25 mouse cellular contexts compared by ENCODE assay signal in the genomic region with DNA sequence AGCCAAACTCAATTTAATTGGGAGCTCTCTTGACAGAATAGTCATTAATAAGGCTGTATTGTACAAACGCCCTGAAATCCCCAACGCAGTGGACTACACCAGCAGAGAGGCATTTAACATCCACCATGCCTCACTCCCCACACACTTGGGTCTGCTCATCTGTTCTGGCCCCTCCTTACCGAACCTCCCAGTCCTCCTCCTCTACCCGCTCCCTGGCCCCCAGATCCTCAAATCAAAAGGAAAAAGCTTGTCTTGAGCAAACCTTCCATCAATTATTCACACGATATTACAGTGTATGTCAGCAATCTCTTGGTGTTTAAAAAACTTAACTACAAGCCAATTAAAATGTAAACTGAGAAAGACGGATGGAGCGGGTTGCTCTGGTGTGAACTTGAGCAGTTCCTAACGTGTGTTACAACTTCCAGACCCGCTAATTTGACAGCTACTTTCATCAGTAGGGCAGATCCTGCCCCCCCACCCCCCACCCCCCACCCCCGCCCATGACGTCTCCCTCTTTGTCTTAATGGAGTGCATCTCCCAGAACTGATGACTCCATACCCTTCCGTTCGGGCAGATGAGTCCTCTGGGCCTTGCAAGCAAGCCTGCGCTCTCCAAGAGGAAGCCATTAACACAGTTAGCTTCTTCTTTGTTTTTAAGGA.
DNase-seq lines count a peak whose midpoint lies in the region; ATAC-seq lines count a peak whose summit lies in the region.
"Had no signal": no experiment of that assay in that cellular context is flagged by ENCODE, and none has a peak within 500 bp of the region (broad histone marks: within the 10 kb centered on the region; RNA-seq: fewer than 3 reads in every experiment).

No protein-coding gene starts in this region.

- no peak overlapping the region for H3K4me2 ChIP-seq in forebrain, embryonic 14.5 days (ENCODE audit: low read length)
- no peak overlapping the region for H3K4me2 ChIP-seq in forebrain, embryonic 11.5 days (ENCODE audit: low read depth, low read length, severe bottlenecking)
- no peak overlapping the region for H3K4me2 ChIP-seq in kidney, embryonic 14.5 days (replicated peaks; ENCODE audit: low read depth, low read length)
- no peak overlapping the region for H3K4me2 ChIP-seq in midbrain, embryonic 11.5 days
- no peak overlapping the region for H3K4me2 ChIP-seq in midbrain, embryonic 13.5 days (replicated peaks)
- H3K4me2 ChIP-seq in stomach, embryonic 16.5 days (ENCODE audit: low read depth, low read length): no peak overlapping the region
- H3K4me2 ChIP-seq: embryonic facial prominence, embryonic 12.5 days; liver, embryonic 12.5 days; neural tube, embryonic 12.5 days had no signal

- H3K4me3 ChIP-seq in forebrain, embryonic 14.5 days (ENCODE audit: low read depth, low read length): no peak overlapping the region
- H3K4me3 ChIP-seq in forebrain, embryonic 11.5 days (ENCODE audit: low read depth, low read length): no peak overlapping the region
- no peak overlapping the region for H3K4me3 ChIP-seq in kidney, embryonic 14.5 days (ENCODE audit: low read length)
- no peak overlapping the region for H3K4me3 ChIP-seq in midbrain, embryonic 11.5 days (ENCODE audit: low read depth, low read length)
- no peak overlapping the region for H3K4me3 ChIP-seq in midbrain, embryonic 13.5 days (replicated peaks)
- no peak overlapping the region for H3K4me3 ChIP-seq in stomach, embryonic 16.5 days (replicated peaks; ENCODE audit: low read length)
- H3K4me3 ChIP-seq: embryonic facial prominence, embryonic 12.5 days; heart, adult 2 months; layer of hippocampus, adult 2 months; left cerebral cortex, adult 2 months; liver, embryonic 12.5 days; neural tube, embryonic 12.5 days had no signal

- ATAC-seq in forebrain, embryonic 14.5 days: peak; percentile 52
- ATAC-seq in forebrain, embryonic 11.5 days (replicated peaks; ENCODE audit: low FRiP score): no peak
- peak; percentile 69 for ATAC-seq in kidney, embryonic 14.5 days (ENCODE audit: low FRiP score, low TSS enrichment)
- no peak for ATAC-seq in midbrain, embryonic 11.5 days (ENCODE audit: low FRiP score)
- ATAC-seq in midbrain, embryonic 13.5 days: no peak
- peak; percentile 75 for ATAC-seq in stomach, embryonic 16.5 days (ENCODE audit: insufficient read depth, low FRiP score)
- ATAC-seq: hindbrain, postnatal 0 days; liver, embryonic 12.5 days had no signal

- no peak overlapping the region for H3K27ac ChIP-seq in forebrain, embryonic 14.5 days (ENCODE audit: low read depth, low read length)
- H3K27ac ChIP-seq in forebrain, embryonic 11.5 days (ENCODE audit: low read depth, low read length): no peak overlapping the region
- no peak overlapping the region for H3K27ac ChIP-seq in kidney, embryonic 14.5 days (ENCODE audit: low read depth, low read length)
- H3K27ac ChIP-seq in midbrain, embryonic 11.5 days (ENCODE audit: low read depth, low read length): no peak overlapping the region
- no peak overlapping the region for H3K27ac ChIP-seq in midbrain, embryonic 13.5 days
- no peak overlapping the region for H3K27ac ChIP-seq in stomach, embryonic 16.5 days (ENCODE audit: low read length)
- H3K27ac ChIP-seq: embryonic facial prominence, embryonic 12.5 days; heart, adult 2 months; hindbrain, postnatal 0 days; layer of hippocampus, adult 2 months; left cerebral cortex, adult 2 months; liver, embryonic 12.5 days; neural tube, embryonic 12.5 days had no signal

- no peaks in the 10 kb centered on the region for H3K9me3 ChIP-seq in forebrain, embryonic 14.5 days (replicated peaks; ENCODE audit: control insufficient read depth, low read length)
- H3K9me3 ChIP-seq in forebrain, embryonic 11.5 days (ENCODE audit: control insufficient read depth, low read length): no peaks in the 10 kb centered on the region
- H3K9me3 ChIP-seq in kidney, embryonic 14.5 days (ENCODE audit: control insufficient read depth, low read length): no peaks in the 10 kb centered on the region
- no peaks in the 10 kb centered on the region for H3K9me3 ChIP-seq in midbrain, embryonic 11.5 days (ENCODE audit: control insufficient read depth, low read length)
- no peaks in the 10 kb centered on the region for H3K9me3 ChIP-seq in midbrain, embryonic 13.5 days
- no peaks in the 10 kb centered on the region for H3K9me3 ChIP-seq in stomach, embryonic 16.5 days (replicated peaks; ENCODE audit: control insufficient read depth, low read length)
- H3K9me3 ChIP-seq: embryonic facial prominence, embryonic 12.5 days; liver, embryonic 12.5 days; neural tube, embryonic 12.5 days had no signal

- H3K36me3 ChIP-seq in forebrain, embryonic 14.5 days (ENCODE audit: control insufficient read depth, insufficient read depth, low read length): no peaks in the 10 kb centered on the region
- no peaks in the 10 kb centered on the region for H3K36me3 ChIP-seq in forebrain, embryonic 11.5 days (ENCODE audit: control insufficient read depth, insufficient read depth, low read length)
- no peaks in the 10 kb centered on the region for H3K36me3 ChIP-seq in kidney, embryonic 14.5 days (ENCODE audit: control insufficient read depth, insufficient read depth, low read length)
- no peaks in the 10 kb centered on the region for H3K36me3 ChIP-seq in midbrain, embryonic 11.5 days (ENCODE audit: control insufficient read depth, insufficient read depth, low read length)
- H3K36me3 ChIP-seq in midbrain, embryonic 13.5 days: no peaks in the 10 kb centered on the region
- H3K36me3 ChIP-seq in stomach, embryonic 16.5 days (ENCODE audit: control insufficient read depth, insufficient read depth, low read length): no peaks in the 10 kb centered on the region
- H3K36me3 ChIP-seq: embryonic facial prominence, embryonic 12.5 days; liver, embryonic 12.5 days; neural tube, embryonic 12.5 days had no signal

- DNase-seq in forebrain, embryonic 14.5 days (ENCODE audit: low spot score): no peak
- DNase-seq in forebrain, embryonic 11.5 days (ENCODE audit: low spot score): no peak
- no peak for DNase-seq in kidney, adult 8-10 months
- DNase-seq in midbrain, embryonic 11.5 days (ENCODE audit: low spot score, missing footprints): peak; percentile 67
- DNase-seq in heart, postnatal 10 days: no peak
- DNase-seq: adrenal gland, postnatal 36 days; cerebellum, adult 18-20 months; cerebellum, postnatal 25 days; gastrocnemius, postnatal 14 days; heart, adult 2 months; heart, postnatal 4 days; left cerebral cortex, postnatal 4 days; lung, adult 2 months; right cerebral cortex, adult 18-20 months; thymus, adult 18-20 months; thymus, postnatal 4 days had no signal

- H3K9ac ChIP-seq in forebrain, embryonic 14.5 days (ENCODE audit: low read length): no peak overlapping the region
- H3K9ac ChIP-seq in forebrain, embryonic 11.5 days (ENCODE audit: low read length): no peak overlapping the region
- H3K9ac ChIP-seq in kidney, embryonic 14.5 days (ENCODE audit: low read depth, low read length): no peak overlapping the region
- no peak overlapping the region for H3K9ac ChIP-seq in midbrain, embryonic 11.5 days (ENCODE audit: low read length)
- no peak overlapping the region for H3K9ac ChIP-seq in midbrain, embryonic 13.5 days (replicated peaks)
- no peak overlapping the region for H3K9ac ChIP-seq in stomach, embryonic 16.5 days (ENCODE audit: low read length)
- H3K9ac ChIP-seq: embryonic facial prominence, embryonic 12.5 days; liver, embryonic 12.5 days; neural tube, embryonic 12.5 days had no signal

- 55% methylated on average over 14 of the region's 14 CpGs for WGBS in forebrain, embryonic 14.5 days
- WGBS in forebrain, embryonic 11.5 days: 75% methylated on average over 14 of the region's 14 CpGs
- WGBS in kidney, embryonic 14.5 days: 26% methylated on average over 14 of the region's 14 CpGs
- WGBS in midbrain, embryonic 11.5 days: 88% methylated on average over 14 of the region's 14 CpGs
- 73% methylated on average over 14 of the region's 14 CpGs for WGBS in midbrain, embryonic 13.5 days
- 35% methylated on average over 14 of the region's 14 CpGs for WGBS in stomach, embryonic 16.5 days

- peaks cover 19% of the 10 kb centered on the region for H3K4me1 ChIP-seq in forebrain, embryonic 14.5 days (ENCODE audit: control insufficient read depth, insufficient read depth, low read length)
- H3K4me1 ChIP-seq in forebrain, embryonic 11.5 days (replicated peaks; ENCODE audit: control insufficient read depth, insufficient read depth, low read length): peaks cover 8% of the 10 kb centered on the region; the same call in 1 of the 2 replicates
- H3K4me1 ChIP-seq in kidney, embryonic 14.5 days (ENCODE audit: control insufficient read depth, insufficient read depth, low read length): peaks cover 12% of the 10 kb centered on the region; the same call in 1 of the 2 replicates
- no peaks in the 10 kb centered on the region for H3K4me1 ChIP-seq in midbrain, embryonic 11.5 days (ENCODE audit: control insufficient read depth, insufficient read depth, low read length)
- peaks cover 18% of the 10 kb centered on the region for H3K4me1 ChIP-seq in midbrain, embryonic 13.5 days (replicated peaks)
- H3K4me1 ChIP-seq in stomach, embryonic 16.5 days (ENCODE audit: control insufficient read depth, insufficient read depth, low read length): 0 out of 2 replicates have a peak, but pooled peaks cover 5% of the 10 kb centered on the region
- H3K4me1 ChIP-seq: liver, embryonic 12.5 days had no signal

- no peaks in the 10 kb centered on the region for H3K27me3 ChIP-seq in forebrain, embryonic 14.5 days (replicated peaks; ENCODE audit: control insufficient read depth, insufficient read depth, low read length)
- H3K27me3 ChIP-seq in forebrain, embryonic 11.5 days (ENCODE audit: control insufficient read depth, insufficient read depth, low read length): no peaks in the 10 kb centered on the region
- H3K27me3 ChIP-seq in kidney, embryonic 14.5 days (ENCODE audit: control insufficient read depth, insufficient read depth, low read length): no peaks in the 10 kb centered on the region
- no peaks in the 10 kb centered on the region for H3K27me3 ChIP-seq in midbrain, embryonic 11.5 days (ENCODE audit: control insufficient read depth, insufficient read depth, low read length)
- no peaks in the 10 kb centered on the region for H3K27me3 ChIP-seq in midbrain, embryonic 13.5 days
- no peaks in the 10 kb centered on the region for H3K27me3 ChIP-seq in stomach, embryonic 16.5 days (ENCODE audit: control insufficient read depth, insufficient read depth, low read length)
- H3K27me3 ChIP-seq: embryonic facial prominence, embryonic 12.5 days; liver, embryonic 12.5 days; neural tube, embryonic 12.5 days had no signal

- intact Hi-C loops in heart, postnatal 10 days (cut with DNase I): no loop called here

Comparison
In these comparisons a context has a peak if more than half of its experiments do, and no peak if none do; other contexts are left out.
1. ATAC-seq: peak in forebrain, embryonic 14.5 days (single experiment), kidney, embryonic 14.5 days (single experiment) and stomach, embryonic 16.5 days (single experiment); none in forebrain, embryonic 11.5 days (single experiment), midbrain, embryonic 11.5 days (single experiment) and midbrain, embryonic 13.5 days (single experiment).